Mouse (Mus musculus) monocyte, adult 59 days (primary cell): ENCODE results near the gene Men1. TPM values are rescaled to one million over a fixed set of nuclear protein-coding genes. Genes with fewer than 3 reads are reported as not detected.

ENCODE experiments used
- total RNA-seq, 2 experiments: library from RNA; stranded (reverse); gene quantifications; one replicate each; pipeline ENCODE4 v1.2.4; 2023

Men1 gene
- total RNA-seq: 10 to 100 TPM; 22.7 to 23.6 TPM

DNA sequence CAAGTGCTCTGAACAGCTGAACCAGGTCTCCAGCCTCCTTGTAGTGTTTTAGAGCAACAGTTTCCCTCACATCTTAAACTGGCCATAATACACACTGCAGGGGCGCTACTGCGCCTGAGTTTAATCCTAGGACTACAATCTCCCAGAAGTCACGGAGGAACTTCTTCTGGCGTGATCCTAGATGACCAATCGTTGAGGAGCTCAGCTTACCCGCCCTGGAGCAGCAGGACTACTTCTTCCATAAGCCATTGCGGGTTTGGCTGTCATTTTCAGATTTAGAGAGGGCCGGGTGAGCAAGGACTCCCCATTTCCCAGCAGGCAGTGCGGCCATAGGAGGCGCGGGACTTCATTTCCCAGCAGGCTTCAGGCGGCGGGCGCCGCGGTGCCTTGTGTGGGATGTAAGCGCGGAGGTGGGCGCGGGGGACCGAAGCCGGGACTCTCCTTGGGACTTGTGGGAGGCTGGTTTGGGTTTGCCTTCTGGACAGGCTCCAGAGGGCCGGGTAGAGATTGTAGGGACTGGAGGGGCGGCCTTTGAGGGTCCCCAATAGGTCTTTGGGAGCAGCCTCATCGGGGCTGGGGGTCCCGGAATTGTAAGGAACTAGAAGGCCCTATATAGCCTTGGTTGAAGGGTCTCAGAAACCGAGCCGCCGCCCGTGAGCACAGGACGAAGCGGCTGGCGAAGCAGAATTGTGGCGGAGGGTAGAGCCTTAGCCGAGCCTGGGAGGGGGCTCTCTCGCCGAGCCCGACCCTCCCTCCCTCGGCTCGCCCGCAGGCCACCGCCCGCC is at the start of gene Men1:
Gene Men1 (plus strand): TSS at position 307 of the 785 bp plus-strand sequence.

DNA sequence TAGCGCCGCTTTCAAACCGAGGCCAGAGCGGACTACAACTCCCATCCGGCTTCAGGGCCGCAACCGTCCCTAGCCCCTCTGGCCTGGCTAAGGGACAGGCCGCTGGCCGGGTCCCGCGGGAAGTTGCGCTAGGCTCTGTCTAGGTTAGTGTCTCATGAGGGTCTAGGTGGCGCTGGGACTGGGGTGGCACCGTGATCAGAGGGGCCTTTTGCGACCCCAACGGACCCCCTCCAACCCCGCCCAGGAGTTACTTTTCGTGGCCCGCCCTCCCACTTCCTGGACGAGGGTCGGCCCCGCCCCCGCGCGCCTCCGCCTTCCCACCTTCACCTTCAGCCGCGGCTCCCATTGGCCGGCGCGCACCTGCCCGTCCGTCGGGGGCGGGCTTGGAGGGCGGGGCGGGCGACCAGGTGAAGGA is 28.6 kb upstream of the Men1 start, which contains the start of gene Cdc42bpg:
Gene Cdc42bpg (plus strand): TSS at position 320 of the 415 bp plus-strand sequence.

DNA sequence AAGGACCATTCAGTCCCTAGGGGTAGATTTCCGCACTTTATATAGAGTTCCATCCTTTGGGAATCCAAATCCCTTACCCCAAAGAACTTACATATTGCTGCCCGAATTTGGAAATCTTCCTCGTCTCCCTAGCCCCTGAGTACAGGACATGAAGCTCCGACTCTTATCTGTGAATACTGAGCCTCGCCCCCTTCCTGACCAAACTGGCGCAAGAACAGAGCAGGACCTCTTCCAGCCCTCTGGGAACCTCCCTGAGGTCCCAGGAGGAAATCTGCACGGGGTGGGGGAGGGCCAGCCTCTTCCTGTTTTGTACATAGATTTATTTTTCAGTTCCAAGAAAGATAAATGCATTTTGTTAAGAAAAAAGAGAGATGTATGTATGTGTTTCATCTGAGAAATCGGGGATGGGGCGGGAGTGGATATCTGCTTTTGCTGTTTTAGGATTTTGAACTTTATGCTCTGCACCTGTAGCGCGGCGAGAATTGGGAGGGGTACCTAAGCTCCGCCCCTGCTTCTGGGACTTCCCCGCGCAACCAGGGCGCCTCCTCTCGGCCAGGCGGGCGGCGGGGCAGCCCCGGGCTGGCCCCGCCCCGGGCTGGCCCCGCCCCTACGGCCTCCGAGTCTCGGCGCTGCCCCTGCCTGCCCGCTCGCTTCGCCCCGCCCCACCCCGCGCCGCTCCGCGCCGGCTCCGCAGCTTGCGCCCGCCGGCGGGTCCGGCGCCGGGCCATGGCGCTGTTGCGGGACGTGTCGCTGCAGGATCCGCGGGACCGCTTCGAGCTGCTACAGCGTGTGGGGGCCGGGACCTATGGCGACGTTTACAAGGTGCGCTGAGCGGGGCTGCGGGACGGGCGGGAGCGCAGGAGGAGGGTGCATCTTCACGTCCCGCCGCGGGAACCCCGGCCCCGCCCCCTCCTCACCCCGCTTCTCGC is 6.0 kb downstream of the Men1 start, which contains the start of gene Map4k2:
Gene Map4k2 (plus strand): TSS at position 612 of the 929 bp plus-strand sequence.

DNA sequence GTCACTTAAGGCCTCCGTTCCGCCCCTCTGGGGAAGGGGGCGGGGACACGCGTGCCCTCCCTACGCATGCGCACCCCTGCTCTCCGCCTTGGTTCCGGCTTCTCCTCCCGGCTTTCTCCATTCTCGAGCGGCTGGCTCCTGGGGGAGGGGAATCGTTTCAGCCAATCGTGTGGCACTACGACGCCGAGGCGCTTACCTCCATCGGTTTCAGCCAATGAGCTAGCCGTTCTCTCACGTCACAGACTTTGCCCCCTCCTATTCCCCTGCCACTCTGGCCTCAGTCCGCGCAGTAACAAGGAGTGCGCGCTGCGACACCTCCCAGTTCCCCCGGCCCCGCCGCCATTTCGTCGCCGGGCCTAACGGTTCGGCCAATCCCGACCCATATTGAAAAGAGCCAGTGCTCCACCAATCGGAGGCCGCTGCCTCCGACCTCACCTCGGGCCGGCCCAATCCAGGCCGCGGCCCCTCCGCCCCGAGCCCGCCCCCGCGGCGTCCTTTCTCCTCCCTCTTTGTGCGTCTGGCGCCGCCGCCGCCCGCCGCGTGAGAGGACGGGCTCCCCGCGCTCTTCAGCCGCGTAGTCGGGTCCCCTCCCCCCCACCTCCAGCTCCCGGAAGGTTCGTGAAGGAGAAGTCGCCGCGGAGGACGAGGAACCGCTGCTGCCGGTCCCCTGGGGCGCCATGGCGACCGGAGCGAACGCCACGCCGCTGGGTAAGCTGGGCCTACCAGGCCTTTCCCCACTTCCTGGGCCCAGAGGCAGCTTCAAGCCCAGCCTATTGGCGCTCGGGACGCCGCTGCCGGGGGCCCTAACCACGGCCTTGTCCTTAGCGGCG is 28.8 kb downstream of the Men1 start, which contains the start of gene Sf1:
Gene Sf1 (plus strand): TSS at position 280 of the 830 bp plus-strand sequence.

DNA sequence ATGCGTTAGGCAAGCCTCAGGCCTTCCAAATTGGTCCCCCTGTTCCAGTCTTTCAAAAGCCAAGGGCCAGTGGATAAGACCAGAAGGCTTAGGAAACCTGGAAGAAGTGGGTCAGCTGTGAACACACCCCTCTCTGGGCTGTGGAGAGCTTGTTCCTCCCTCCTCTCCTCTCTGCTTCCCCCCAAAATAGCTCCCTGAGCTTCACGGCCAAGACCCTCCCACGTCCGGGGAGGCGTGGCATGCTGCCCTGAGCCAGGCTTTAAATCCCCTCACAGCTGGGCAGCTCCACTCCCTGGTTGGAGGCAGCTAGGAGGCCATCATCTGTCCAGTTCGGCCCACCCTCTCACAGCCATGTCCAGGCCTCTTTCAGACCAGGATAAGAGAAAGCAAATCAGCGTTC is 49.3 kb downstream of the Men1 start, which contains the start of gene Pygm:
Gene Pygm (plus strand): TSS at position 272 of the 400 bp plus-strand sequence.

Other genes starting within 250 kb of the Men1 start
- 1 to 10 TPM in 1 of 2 experiments, under 1 TPM in 1; 0.85 to 1.2 TPM for gene Cdca5, start 250.0 kb upstream of the Men1 start, total RNA-seq
- gene AC131692.1, start 240.6 kb upstream of the Men1 start, total RNA-seq: 1 to 10 TPM in 1 of 2 experiments, not detected in 1; 1.2 TPM
- not detected for gene Naaladl1, start 229.2 kb upstream of the Men1 start, total RNA-seq
- gene Sac3d1, start 216.3 kb upstream of the Men1 start, total RNA-seq: 10 to 100 TPM; 10.7 to 11.4 TPM
- gene Snx15, start 206.7 kb upstream of the Men1 start, total RNA-seq: 10 to 100 TPM; 18.9 to 20.3 TPM
- gene Batf2, start 194.0 kb upstream of the Men1 start, total RNA-seq: 1 to 10 TPM; 4.1 to 9.4 TPM
- gene Arl2, start 193.4 kb upstream of the Men1 start, total RNA-seq: 10 to 100 TPM; 16.4 to 17.6 TPM
- under 1 TPM in 1 of 2 experiments, not detected in 1; 0.67 TPM for gene Majin, start 150.6 kb upstream of the Men1 start, total RNA-seq
- not detected for gene Gpha2, start 108.6 kb upstream of the Men1 start, total RNA-seq
- 10 to 100 TPM; 17.2 to 18.4 TPM for gene Ppp2r5b, start 99.1 kb upstream of the Men1 start, total RNA-seq
- 100 to 1,000 TPM; 176 to 243 TPM for gene Atg2a, start 93.3 kb upstream of the Men1 start, total RNA-seq
- gene Ehd1, start 58.3 kb upstream of the Men1 start, total RNA-seq: 100 to 1,000 TPM; 239 to 255 TPM
- gene Cdc42bpg, start 28.5 kb upstream of the Men1 start, total RNA-seq: 1 to 10 TPM; 7.1 to 8.1 TPM
- 100 to 1,000 TPM; 160 to 177 TPM for gene Map4k2, start 6.2 kb downstream of the Men1 start, total RNA-seq
- gene Sf1, start 28.7 kb downstream of the Men1 start, total RNA-seq: 100 to 1,000 TPM; 604 to 606 TPM
- 1 to 10 TPM; 6.0 to 8.8 TPM for gene Pygm, start 49.4 kb downstream of the Men1 start, total RNA-seq
- gene Rasgrp2, start 64.4 kb downstream of the Men1 start, total RNA-seq: 100 to 1,000 TPM; 575 to 667 TPM
- 1 to 10 TPM; 3.5 to 5.6 TPM for gene Nrxn2, start 83.8 kb downstream of the Men1 start, total RNA-seq
- gene Slc22a12, start 208.1 kb downstream of the Men1 start, total RNA-seq: not detected